Mouse (Mus musculus): ENCODE measurements around the gene Sipa1l1. TPM values are rescaled to one million over a fixed set of nuclear protein-coding genes. Genes with fewer than 3 reads are reported as not detected.

The Sipa1l1 gene
- total and polyA plus RNA-seq, 3 experiments: 141 to 365 (median 161) TPM

DNA sequence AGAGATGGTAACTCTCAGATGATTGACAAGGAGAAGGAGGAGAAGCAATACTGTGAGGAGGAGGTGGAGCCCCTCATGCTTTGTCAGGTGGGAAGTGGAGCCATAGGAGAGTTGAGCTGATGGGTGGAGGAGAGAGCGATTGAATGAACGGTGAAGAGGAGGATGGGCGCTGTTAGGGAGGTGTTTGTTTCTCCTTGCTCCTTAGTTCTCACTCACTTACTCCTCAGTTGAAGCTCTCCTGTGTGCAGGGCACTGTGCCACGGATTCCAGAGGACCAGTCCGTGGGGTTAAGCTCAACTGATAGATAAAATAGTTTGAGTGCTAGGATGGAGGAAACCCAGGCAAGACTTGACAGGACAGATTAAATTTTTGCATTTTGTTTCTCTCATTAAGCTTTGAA is 22.6 kb downstream of the Sipa1l1 start:
- peak overlapping the region; percentile 55; the same call in 1 of the 2 replicates for H3K4me3 ChIP-seq (ENCODE audit: low read depth, low read length)
- no peaks in the 10 kb centered on the region for H3K27me3 ChIP-seq (ENCODE audit: insufficient read depth, low read length)
- TF ChIP-seq TAL1 (conservative IDR thresholded peaks at IDR 0.05; ENCODE audit: low read depth, low read length) (no peak), GATA2 (IDR thresholded peaks at IDR 0.05; ENCODE audit: borderline replicate concordance, low read depth, low read length) (no peak), CTCF (IDR thresholded peaks at IDR 0.05; ENCODE audit: low read depth, low read length) (no peak), GATA1 (IDR thresholded peaks at IDR 0.05; ENCODE audit: borderline replicate concordance, low read length) (no peak), POLR2AphosphoS5 (IDR thresholded peaks at IDR 0.05; ENCODE audit: insufficient replicate concordance, low read depth, low read length) (no peak)
- H3K9me3 ChIP-seq (replicated peaks): no peaks in the 10 kb centered on the region
- no peak for DNase-seq (ENCODE audit: low spot score)
- peaks cover 89% of the 10 kb centered on the region for H3K36me3 ChIP-seq (replicated peaks)
- no peak for ATAC-seq (ENCODE audit: extremely low read depth, insufficient number of reproducible peaks, low FRiP score, poor library complexity, severe bottlenecking)
- peaks cover 95% of the 10 kb centered on the region for H3K4me1 ChIP-seq (ENCODE audit: insufficient read depth, low read depth, low read length)

DNA sequence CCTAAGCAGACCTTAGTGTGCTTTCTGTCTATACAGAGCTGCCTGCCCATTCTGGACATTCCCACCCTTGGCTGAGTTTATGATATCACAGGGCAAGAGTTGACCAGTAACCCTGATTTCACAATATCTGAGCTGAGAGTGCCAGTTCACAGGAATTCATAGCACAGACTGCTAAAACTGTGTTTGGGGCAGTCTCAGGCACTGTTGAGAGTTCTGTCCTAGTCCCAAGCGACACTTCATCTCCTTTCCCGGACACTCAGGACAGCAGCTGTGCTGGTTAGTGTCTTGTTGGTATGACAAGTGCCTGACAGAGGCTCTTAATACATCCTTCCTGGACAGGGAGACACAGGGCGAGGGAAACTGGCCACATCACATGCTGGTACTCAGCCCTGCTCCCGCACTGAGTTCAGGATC is 23.5 kb downstream of the Sipa1l1 start:
- H3K9me3 ChIP-seq (replicated peaks): no peaks in the 10 kb centered on the region
- DNase-seq (ENCODE audit: low spot score) (no peak), ATAC-seq (ENCODE audit: extremely low read depth, insufficient number of reproducible peaks, low FRiP score, poor library complexity, severe bottlenecking) (no peak)
- H3K36me3 ChIP-seq (replicated peaks): peaks cover 89% of the 10 kb centered on the region
- H3K4me1 ChIP-seq (ENCODE audit: insufficient read depth, low read depth, low read length): peaks cover 95% of the 10 kb centered on the region
- peak overlapping the region; percentile 5; the same call in 1 of the 2 replicates for H3K4me3 ChIP-seq (ENCODE audit: low read depth, low read length)
- TF ChIP-seq CTCF (IDR thresholded peaks at IDR 0.05; ENCODE audit: low read depth, low read length): no peak
- H3K27me3 ChIP-seq (ENCODE audit: insufficient read depth, low read length): no peaks in the 10 kb centered on the region

DNA sequence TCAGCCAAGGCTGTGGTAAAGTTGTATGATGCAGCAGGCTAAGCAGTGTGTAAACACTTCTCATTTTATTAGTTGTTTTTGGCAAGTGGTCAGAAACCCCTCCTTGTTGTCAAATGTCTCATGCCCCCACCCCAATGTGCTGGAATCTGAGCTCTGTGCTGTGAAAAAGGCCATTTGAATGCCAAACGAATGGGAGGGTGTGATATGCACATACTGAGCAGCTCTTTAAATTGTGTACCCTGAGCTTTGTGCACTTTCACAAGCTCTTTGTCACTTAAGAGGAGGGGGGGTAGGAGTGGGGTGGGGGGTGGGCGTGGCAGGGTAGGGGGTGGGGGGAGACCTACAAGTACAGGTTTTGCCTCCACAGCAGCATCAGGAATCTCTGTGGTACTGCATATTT is 24.4 kb downstream of the Sipa1l1 start:
- H3K9me3 ChIP-seq (replicated peaks): no peaks in the 10 kb centered on the region
- no peak overlapping the region for H3K4me3 ChIP-seq (ENCODE audit: low read depth, low read length)
- TF ChIP-seq TAL1 (conservative IDR thresholded peaks at IDR 0.05; ENCODE audit: low read depth, low read length): no peak
- TF ChIP-seq GATA2 (IDR thresholded peaks at IDR 0.05; ENCODE audit: borderline replicate concordance, low read depth, low read length): no peak
- TF ChIP-seq POLR2AphosphoS5 (IDR thresholded peaks at IDR 0.05; ENCODE audit: insufficient replicate concordance, low read depth, low read length): no peak
- no peak for TF ChIP-seq CTCF (IDR thresholded peaks at IDR 0.05; ENCODE audit: low read depth, low read length)
- TF ChIP-seq GATA1 (IDR thresholded peaks at IDR 0.05; ENCODE audit: borderline replicate concordance, low read length): no peak
- H3K27me3 ChIP-seq (ENCODE audit: insufficient read depth, low read length): no peaks in the 10 kb centered on the region
- DNase-seq (ENCODE audit: low spot score) (no peak), ATAC-seq (ENCODE audit: extremely low read depth, insufficient number of reproducible peaks, low FRiP score, poor library complexity, severe bottlenecking) (no peak)
- peaks cover 95% of the 10 kb centered on the region for H3K4me1 ChIP-seq (ENCODE audit: insufficient read depth, low read depth, low read length)
- H3K36me3 ChIP-seq (replicated peaks): peaks cover 89% of the 10 kb centered on the region

DNA sequence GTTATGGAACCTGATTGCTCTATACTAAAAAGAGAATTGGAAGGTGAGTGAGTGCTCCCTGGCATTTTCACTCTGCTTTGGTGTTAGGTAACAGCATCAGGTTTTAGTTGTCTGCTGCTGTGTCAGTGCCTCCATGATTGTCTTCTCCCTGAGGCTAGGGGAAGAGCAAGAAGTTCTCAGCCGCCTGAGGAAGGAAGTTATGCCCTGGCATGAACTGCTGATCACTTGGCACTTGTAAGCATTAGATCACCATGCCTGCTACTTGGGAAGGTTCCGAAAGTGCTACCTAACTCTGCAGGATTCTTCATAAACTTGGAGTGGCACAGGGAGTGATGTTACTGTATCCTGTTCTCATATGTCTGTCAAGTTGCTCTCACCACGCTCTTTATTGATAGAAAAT is 25.8 kb downstream of the Sipa1l1 start:
- peaks cover 95% of the 10 kb centered on the region for H3K4me1 ChIP-seq (ENCODE audit: insufficient read depth, low read depth, low read length)
- DNase-seq (ENCODE audit: low spot score) (no peak), ATAC-seq (ENCODE audit: extremely low read depth, insufficient number of reproducible peaks, low FRiP score, poor library complexity, severe bottlenecking) (no peak)
- H3K36me3 ChIP-seq (replicated peaks): peaks cover 90% of the 10 kb centered on the region
- TF ChIP-seq GATA1 (IDR thresholded peaks at IDR 0.05; ENCODE audit: borderline replicate concordance, low read length) (no peak), TAL1 (conservative IDR thresholded peaks at IDR 0.05; ENCODE audit: low read depth, low read length) (no peak), POLR2AphosphoS5 (IDR thresholded peaks at IDR 0.05; ENCODE audit: insufficient replicate concordance, low read depth, low read length) (no peak), CTCF (IDR thresholded peaks at IDR 0.05; ENCODE audit: low read depth, low read length) (no peak), GATA2 (IDR thresholded peaks at IDR 0.05; ENCODE audit: borderline replicate concordance, low read depth, low read length) (no peak)
- H3K27me3 ChIP-seq (ENCODE audit: insufficient read depth, low read length): no peaks in the 10 kb centered on the region
- H3K9me3 ChIP-seq (replicated peaks): no peaks in the 10 kb centered on the region
- H3K4me3 ChIP-seq (ENCODE audit: low read depth, low read length): no peak overlapping the region; the same call in 1 of the 2 replicates

DNA sequence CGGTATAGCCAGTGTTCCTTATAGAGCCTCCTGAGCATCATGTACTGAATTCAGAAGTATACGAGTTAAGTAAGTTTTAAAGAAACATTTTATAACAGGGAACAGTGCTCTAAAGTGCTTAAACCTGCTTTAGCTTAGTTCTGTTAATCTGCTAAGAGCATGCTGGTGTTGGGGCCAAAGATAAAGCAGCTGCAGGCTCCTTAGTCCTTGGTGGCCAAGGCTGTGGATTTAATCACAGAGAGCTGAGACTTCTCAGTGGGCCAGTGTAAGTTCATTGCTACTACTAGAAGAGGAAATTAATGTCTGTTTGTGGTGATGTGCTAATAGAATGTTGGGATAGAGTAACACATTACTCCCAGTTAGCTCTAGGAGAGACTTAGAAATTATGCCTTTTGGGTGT is 27.1 kb downstream of the Sipa1l1 start:
- ATAC-seq (ENCODE audit: extremely low read depth, insufficient number of reproducible peaks, low FRiP score, poor library complexity, severe bottlenecking) (peak; percentile 76), DNase-seq (ENCODE audit: low spot score) (peak; percentile 63)
- Histone ChIP-seq H3K9me3 (replicated peaks) (no peaks in the 10 kb centered on the region), H3K27me3 (ENCODE audit: insufficient read depth, low read length) (no peaks in the 10 kb centered on the region), H3K4me1 (ENCODE audit: insufficient read depth, low read depth, low read length) (peaks cover 92% of the 10 kb centered on the region), H3K36me3 (replicated peaks) (peaks cover 92% of the 10 kb centered on the region), H3K4me3 (ENCODE audit: low read depth, low read length) (peak overlapping the region; percentile 40; the same call in 1 of the 2 replicates)
- TF ChIP-seq GATA1 (IDR thresholded peaks at IDR 0.05; ENCODE audit: borderline replicate concordance, low read length) (no peak), TAL1 (conservative IDR thresholded peaks at IDR 0.05; ENCODE audit: low read depth, low read length) (peak; percentile 86)

DNA sequence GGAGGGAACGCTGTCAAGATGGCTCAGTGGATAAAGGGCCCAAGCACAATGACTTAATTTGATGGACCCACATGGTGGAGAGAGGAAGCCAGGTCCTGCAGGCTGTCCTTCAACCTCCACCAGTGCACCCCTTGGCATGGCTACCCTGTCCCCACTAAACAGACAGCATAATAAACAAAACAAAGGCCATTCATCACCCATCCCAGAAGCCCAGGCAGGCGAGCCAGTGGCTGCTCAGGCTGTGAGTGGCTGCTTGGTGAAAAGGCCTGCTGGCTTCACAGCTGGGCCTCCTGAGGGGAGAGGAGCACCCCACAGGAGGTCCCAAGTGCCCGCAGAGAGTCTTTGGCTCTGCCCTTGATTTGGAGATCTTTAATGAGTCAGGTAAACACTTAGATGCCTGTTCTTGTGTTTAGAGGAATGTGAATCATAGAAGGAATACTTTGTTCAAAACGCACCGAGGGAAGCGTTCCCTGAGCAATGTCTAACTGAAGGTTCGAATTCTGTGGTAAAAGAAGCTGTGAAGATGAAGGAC is 27.6 kb downstream of the Sipa1l1 start:
- Histone ChIP-seq H3K4me1 (ENCODE audit: insufficient read depth, low read depth, low read length) (peaks cover 91% of the 10 kb centered on the region), H3K36me3 (replicated peaks) (peaks cover 90% of the 10 kb centered on the region), H3K9me3 (replicated peaks) (no peaks in the 10 kb centered on the region), H3K4me3 (ENCODE audit: low read depth, low read length) (peak overlapping the region; percentile 40; the same call in 1 of the 2 replicates), H3K27me3 (ENCODE audit: insufficient read depth, low read length) (no peaks in the 10 kb centered on the region)
- TF ChIP-seq TAL1 (conservative IDR thresholded peaks at IDR 0.05; ENCODE audit: low read depth, low read length): no peak
- no peak for TF ChIP-seq CTCF (IDR thresholded peaks at IDR 0.05; ENCODE audit: low read depth, low read length)
- no peak for TF ChIP-seq GATA1 (IDR thresholded peaks at IDR 0.05; ENCODE audit: borderline replicate concordance, low read length)
- TF ChIP-seq GATA2 (IDR thresholded peaks at IDR 0.05; ENCODE audit: borderline replicate concordance, low read depth, low read length): no peak
- no peak for TF ChIP-seq POLR2AphosphoS5 (IDR thresholded peaks at IDR 0.05; ENCODE audit: insufficient replicate concordance, low read depth, low read length)
- ATAC-seq (ENCODE audit: extremely low read depth, insufficient number of reproducible peaks, low FRiP score, poor library complexity, severe bottlenecking) (no peak), DNase-seq (ENCODE audit: low spot score) (no peak)

DNA sequence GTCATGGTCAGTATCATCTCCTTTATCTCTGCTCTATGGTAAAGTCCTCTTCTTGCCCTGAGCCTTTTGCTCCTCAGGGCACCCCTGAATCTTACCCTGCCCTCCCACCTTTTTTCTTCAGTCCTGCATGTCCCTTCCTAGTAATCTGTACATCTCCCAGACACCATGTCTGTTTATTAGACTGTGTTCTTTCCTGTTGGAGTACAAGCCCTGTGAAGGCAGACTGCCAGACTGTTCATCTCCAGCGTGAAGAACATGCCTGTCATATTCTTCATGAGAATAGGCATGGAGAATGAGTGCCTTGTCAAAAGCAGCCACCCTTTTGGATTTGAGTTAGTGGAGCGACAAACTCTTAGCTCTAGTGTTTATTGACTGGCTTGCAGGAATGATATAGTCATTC is 28.1 kb downstream of the Sipa1l1 start:
- TF ChIP-seq GATA1 (IDR thresholded peaks at IDR 0.05; ENCODE audit: borderline replicate concordance, low read length) (no peak), GATA2 (IDR thresholded peaks at IDR 0.05; ENCODE audit: borderline replicate concordance, low read depth, low read length) (no peak), CTCF (IDR thresholded peaks at IDR 0.05; ENCODE audit: low read depth, low read length) (no peak), TAL1 (conservative IDR thresholded peaks at IDR 0.05; ENCODE audit: low read depth, low read length) (no peak), POLR2AphosphoS5 (IDR thresholded peaks at IDR 0.05; ENCODE audit: insufficient replicate concordance, low read depth, low read length) (no peak)
- no peak for ATAC-seq (ENCODE audit: extremely low read depth, insufficient number of reproducible peaks, low FRiP score, poor library complexity, severe bottlenecking)
- H3K4me1 ChIP-seq (ENCODE audit: insufficient read depth, low read depth, low read length): peaks cover 91% of the 10 kb centered on the region
- DNase-seq (ENCODE audit: low spot score): no peak
- H3K36me3 ChIP-seq (replicated peaks): peaks cover 89% of the 10 kb centered on the region
- H3K4me3 ChIP-seq (ENCODE audit: low read depth, low read length): no peak overlapping the region
- no peaks in the 10 kb centered on the region for H3K27me3 ChIP-seq (ENCODE audit: insufficient read depth, low read length)
- H3K9me3 ChIP-seq (replicated peaks): no peaks in the 10 kb centered on the region

Measured in G1E (cell line).